Mouse (Mus musculus) c-Kit-positive CD71-positive TER-119-negative erythroid progenitor cells, embryonic 14.5 days (primary cell): Measurements from ENCODE around the gene Btbd9.

Experiments used
- DNase-seq: peaks from one replicate; pipeline ENCODE4 v3.0.0-alpha.2; 2013; ENCODE audit warnings: low read depth

Btbd9 gene

GRCm38 (mm10) chr17:30481766-30482165 is 94.5 kb downstream of the Btbd9 start:
- no peak for DNase-seq

DNA sequence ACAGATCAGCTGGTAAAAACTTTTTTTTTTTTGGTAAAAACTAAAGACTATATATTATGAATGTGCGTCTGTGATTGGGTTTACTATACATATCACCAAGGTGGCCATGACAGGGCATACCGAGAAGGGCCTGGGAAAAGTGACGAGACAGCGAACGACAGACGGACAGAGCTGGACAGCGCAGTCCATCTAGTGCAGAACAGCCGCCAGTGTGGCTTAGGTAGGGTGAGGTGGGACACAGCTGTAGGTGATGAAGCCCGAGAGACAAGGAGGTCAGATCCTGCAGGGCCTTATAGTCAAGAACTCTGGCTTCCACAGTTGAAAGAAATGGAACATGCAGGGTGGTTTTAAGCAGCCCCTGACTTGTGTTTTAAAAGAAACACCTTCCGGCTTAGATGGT is 94.9 kb downstream of the Btbd9 start:
- no peak for DNase-seq

- DNase-seq = no peak
Observed at GRCm38 (mm10) chr17:30480381-30480780, 95.9 kb downstream of the Btbd9 start.

GRCm38 (mm10) chr17:30478181-30478580 is 98.1 kb downstream of the Btbd9 start:
- DNase-seq = no peak

GRCm38 (mm10) chr17:30474561-30474960 is 101.7 kb downstream of the Btbd9 start:
- no peak for DNase-seq

- no peak for DNase-seq
Observed at GRCm38 (mm10) chr17:30472776-30473175, 103.5 kb downstream of the Btbd9 start.

- no peak for DNase-seq
Observed at GRCm38 (mm10) chr17:30471512-30471911, 104.8 kb downstream of the Btbd9 start.

DNA sequence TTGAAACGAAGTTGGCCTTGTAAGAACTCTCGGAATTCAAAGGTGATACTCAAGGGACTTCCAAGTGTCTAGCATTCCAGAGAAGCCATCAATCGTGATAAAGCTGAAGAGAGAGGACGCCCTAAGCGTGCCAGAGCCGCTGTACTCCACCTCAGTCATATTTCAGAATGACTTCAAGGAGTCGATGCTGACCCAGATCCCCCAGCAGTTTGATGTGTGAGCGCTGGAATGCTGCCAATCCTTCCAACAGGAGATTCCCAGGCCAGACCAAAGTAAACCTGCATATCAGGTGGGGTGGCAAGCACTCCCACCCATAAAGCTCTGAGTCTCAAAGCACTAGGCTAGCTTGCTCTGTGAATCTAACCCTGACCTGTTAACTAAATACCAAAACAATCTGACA is 105.5 kb downstream of the Btbd9 start:
- DNase-seq = no peak

DNA sequence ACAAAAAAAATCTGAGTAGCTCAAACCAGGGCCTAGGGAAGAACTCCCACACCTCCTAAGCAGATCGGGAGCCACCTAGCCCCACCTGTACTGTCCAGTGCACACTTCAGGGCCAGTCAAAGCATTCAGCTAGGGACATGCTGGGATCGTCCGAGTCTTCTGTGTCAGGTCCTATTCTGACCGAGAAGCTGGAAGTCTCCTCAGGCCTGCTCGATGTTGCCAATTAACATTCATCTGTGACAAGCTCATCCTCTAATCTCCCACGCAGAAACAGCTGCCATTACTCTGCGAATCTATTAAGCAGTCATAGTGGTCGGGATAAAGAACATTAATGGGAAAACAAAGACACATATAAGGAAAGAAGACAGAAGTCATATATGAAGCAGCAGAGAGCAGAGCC is 106.0 kb downstream of the Btbd9 start:
- DNase-seq = no peak

DNA sequence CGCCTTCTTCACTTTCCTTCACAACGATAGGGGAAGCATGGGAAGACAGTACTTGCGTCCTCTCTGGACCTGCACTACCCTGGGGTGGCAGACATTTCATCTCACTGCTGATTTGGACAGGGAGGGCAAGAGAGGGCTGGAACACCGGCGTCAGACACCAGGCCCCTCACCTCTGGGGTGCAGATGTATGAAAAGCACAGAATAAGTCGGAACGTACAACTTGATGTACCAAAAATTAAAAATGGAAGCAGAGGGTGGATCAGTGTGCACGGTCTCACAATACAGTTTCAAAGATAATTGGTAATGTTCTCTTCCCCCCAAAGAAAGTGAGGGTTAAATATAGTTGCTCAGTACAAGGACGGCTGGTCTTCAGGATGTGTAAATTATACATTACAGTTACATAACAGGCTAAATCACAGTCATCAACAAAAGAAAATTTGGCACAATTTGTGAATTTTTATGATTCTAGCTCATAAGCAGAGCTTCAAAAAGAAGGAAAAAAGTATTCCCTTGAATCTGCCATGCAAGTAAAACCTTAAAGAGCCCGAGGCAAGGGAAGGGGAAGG is 106.7 kb downstream of the Btbd9 start:
- no peak for DNase-seq

GRCm38 (mm10) chr17:30468368-30468767 is 107.9 kb downstream of the Btbd9 start:
- no peak for DNase-seq

DNA sequence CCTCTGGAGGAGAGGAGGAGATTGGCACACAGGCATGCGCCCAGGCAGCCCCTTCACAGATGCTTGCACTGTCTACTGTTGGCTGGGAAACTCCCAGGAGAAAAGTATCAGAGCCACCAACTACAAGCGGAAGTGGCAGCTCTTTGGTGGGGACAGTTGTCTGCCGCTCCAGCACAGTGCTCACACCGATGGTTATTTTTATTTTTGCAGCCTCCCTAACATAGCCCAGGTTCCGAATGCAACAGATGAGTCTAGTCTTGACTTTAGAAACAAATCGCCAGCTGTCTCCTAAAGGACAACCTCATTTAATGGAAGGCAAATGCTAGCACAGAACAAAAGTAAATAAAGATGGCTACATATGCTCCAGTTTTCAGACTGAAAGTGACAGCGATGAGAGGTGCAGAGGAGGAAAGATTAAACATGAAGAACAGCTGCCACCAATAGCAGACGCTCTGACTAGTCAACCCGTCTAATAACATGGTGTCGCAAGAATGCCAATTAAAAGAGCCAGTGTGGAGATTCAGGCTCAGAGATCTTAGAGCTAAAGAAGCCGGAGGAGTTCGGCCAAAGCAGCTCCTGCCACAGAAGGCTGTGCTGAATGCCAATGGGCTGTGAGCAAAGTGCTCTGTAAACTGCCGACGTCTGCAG is 108.6 kb downstream of the Btbd9 start:
- DNase-seq = no peak

DNA sequence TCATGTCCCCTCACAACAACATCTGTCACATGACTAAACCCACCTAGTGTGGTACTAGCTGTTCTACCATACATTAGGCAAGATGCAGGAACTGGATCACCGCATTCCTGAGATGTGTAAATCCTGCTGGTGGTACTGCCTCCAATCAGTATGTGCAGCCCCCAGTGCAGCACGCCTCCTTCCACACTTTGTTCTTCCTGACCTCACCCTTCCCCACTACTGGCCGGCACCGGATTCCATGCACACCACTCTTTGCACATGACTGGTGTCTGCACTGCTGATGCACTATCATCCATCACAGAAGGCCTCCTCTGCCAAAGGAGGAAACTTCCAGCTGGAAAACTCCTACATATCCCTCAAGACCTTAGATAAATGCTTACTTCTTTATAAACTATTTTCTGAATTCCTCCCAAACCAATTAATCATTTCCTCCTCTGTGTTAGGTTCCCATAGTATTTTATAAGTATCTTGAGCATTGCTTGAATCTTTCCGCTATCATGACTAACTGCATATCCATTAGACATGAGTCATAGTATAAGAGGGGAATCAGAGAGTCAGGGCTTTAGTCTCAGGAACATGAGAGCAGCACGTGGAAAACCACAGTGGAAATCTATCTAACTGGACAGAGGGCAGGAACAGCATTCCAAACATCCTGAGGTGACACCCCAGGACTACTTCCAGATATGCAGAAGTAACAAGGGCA is 111.1 kb downstream of the Btbd9 start:
- no peak for DNase-seq

- no peak for DNase-seq
Observed at GRCm38 (mm10) chr17:30464240-30464745, 112.0 kb downstream of the Btbd9 start.

- DNase-seq = no peak
Observed at GRCm38 (mm10) chr17:30460727-30461349, 115.5 kb downstream of the Btbd9 start.

- DNase-seq = no peak
Observed at GRCm38 (mm10) chr17:30459706-30460105, 116.6 kb downstream of the Btbd9 start.

DNA sequence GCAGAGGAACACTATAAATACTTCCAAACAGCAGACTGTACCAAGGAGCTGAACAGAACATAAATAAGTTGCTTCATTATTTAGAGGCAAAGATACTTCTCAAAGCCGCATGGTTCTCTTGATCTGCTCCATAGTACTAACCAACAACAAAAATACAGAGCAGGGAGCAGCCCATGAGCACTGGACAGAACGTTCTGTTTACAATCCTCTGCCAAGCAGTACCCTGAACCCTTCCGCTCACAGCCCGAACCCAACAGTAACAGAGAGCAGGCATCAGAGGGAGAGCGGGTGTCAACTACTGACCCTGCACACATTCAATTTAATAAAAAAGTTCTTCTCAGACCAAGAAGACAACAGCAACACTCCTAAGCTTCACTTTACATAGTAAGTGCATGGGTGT is 117.4 kb downstream of the Btbd9 start:
- DNase-seq = no peak

DNA sequence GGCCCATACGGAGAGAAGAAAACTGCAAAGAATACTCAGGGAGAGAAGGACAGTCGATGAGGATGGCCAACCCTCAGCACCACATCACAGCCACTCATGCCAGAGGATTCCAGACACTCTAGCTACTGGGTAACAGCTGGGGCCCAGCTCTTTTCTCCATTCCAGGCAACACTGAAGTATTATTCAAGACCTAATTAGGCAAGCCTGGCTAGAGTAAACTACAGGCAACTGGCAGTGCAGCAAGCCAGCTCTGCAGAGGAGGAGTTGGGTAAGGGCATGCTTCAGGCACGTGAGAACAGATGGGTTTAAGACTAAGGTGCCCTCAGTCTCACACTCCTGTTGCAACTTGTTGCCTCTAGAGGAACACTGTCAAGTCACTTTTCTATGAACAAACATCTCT is 118.0 kb downstream of the Btbd9 start:
- no peak for DNase-seq

DNA sequence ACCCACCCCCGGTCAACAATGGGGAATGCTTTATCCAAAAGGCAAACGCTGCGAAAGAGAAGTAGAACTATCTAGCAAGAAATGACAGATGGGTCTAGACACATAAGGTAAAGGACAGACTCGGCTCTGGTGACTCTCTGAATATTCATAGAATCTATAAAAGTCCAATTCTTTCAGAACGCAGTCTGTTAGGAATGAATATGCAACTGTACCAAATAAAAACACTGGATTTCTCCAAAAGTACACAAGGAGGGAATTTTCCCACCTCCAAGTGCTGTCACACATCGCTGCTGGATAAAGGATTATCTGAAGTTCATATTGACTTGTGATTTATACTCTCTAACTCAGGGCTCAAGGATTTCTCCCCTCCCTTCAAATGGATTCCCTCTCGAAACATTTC is 118.8 kb downstream of the Btbd9 start:
- DNase-seq = no peak

DNA sequence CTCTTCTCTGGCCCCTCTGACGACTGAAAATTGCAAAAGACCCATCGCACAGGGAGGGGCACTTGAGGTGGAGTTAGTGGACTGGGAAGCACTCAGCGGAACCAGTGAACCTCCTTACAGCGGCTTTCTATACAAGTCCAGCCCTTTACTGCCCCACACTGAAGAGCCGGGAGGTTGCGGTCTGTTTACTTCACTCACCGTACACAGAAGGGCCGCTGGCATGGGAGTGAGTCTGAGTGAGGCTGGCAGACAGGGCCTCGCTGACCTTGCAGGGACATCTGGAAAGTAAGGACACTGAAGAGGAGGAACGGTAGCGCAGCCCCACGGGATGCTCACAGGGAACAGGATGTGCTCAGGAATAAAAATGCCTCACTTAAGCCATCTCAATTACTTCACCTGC is 120.0 kb downstream of the Btbd9 start:
- DNase-seq = no peak

DNA sequence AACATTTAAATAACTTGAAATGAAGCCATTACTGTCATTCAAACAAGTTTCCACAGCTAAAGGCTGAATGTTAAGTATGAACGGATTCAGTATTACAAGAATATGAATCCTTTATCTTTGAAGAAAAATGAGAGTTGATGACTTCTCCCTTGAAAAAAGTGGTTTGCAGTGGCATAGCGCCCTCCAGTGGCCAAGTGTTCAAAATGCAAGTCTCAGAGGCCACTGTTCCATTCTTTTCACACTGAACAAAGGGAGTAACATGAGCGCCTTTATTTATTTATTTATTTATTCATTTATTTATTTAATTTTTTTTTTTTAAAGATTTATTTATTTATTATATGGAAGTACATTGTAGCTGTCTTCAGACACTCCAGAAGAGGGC is 121.4 kb downstream of the Btbd9 start:
- peak; percentile 50 for DNase-seq

DNA sequence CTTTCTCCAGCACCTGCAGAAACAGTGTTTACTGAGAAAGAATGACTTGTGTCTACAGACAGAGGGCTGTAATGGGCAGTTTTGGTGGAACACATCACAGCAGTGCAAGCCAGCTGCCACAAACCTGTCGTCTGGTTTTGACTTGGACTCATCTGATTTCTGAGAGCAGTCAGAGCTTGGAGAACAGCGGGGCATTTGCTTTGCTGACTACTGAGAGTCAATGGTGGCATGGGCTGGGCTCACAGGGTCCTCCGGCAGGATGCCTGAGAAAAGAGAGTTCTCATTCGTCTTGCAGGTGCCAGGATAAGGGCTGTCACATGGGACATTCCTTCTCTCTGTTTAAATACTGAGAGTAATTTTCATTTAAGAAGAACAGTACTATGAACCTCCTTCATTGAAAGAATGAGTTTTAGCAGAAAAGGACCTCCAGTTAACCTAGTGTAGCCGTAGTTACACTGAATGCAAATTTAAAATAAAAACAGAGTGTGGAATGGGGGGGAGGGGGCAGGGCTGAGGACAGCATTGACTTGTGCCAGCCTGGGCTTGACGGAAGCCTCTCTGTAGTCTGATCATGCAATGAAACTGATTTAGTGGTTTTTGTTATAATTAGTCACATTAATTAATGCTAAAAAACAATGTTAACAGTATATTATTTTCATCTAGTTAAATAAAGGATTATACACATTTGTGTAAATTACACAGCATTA is 122.0 kb downstream of the Btbd9 start:
- no peak for DNase-seq
